Mouse (Mus musculus): Measurements from ENCODE around the gene Gtf3c5.

Gene Gtf3c5

GRCm38 (mm10) chr2:28583651-28584050 lies at the start of gene Gtf3c5:
Gtf3c5 (minus strand) TSS chr2:28583751.
- no peak for DNase-seq

- DNase-seq: no peak
Measured at GRCm38 (mm10) chr2:28633136-28633535, 49.6 kb upstream of the Gtf3c5 start.

- no peak for DNase-seq
Measured at GRCm38 (mm10) chr2:28632626-28633025, 49.1 kb upstream of the Gtf3c5 start.

- no peak for DNase-seq
Measured at GRCm38 (mm10) chr2:28629911-28630381, 46.4 kb upstream of the Gtf3c5 start.

GRCm38 (mm10) chr2:28628053-28628452 lies 44.5 kb upstream of the Gtf3c5 start:
- no peak for DNase-seq

- DNase-seq: no peak
Measured at GRCm38 (mm10) chr2:28626038-28626437, 42.5 kb upstream of the Gtf3c5 start.

- DNase-seq: no peak
Measured at GRCm38 (mm10) chr2:28624870-28625269, 41.3 kb upstream of the Gtf3c5 start.

GRCm38 (mm10) chr2:28622521-28623124 lies 39.1 kb upstream of the Gtf3c5 start:
- DNase-seq: no peak

- no peak for DNase-seq
Measured at GRCm38 (mm10) chr2:28621664-28622171, 38.2 kb upstream of the Gtf3c5 start, which contains the start of gene Gfi1b. Gfi1b (minus strand) TSS chr2:28621982.

- DNase-seq: no peak
Measured at GRCm38 (mm10) chr2:28621111-28621510, 37.6 kb upstream of the Gtf3c5 start.

GRCm38 (mm10) chr2:28620522-28620921 lies 37.0 kb upstream of the Gtf3c5 start:
- no peak for DNase-seq

- no peak for DNase-seq
Measured at GRCm38 (mm10) chr2:28619369-28619768, 35.8 kb upstream of the Gtf3c5 start.

GRCm38 (mm10) chr2:28618777-28619336 lies 35.3 kb upstream of the Gtf3c5 start:
- DNase-seq: no peak

GRCm38 (mm10) chr2:28617498-28618486 lies 34.2 kb upstream of the Gtf3c5 start:
- no peak for DNase-seq

- DNase-seq: no peak
Measured at GRCm38 (mm10) chr2:28616874-28617273, 33.3 kb upstream of the Gtf3c5 start.

GRCm38 (mm10) chr2:28616358-28616757 lies 32.8 kb upstream of the Gtf3c5 start:
- no peak for DNase-seq

GRCm38 (mm10) chr2:28613599-28613998 lies 30.0 kb upstream of the Gtf3c5 start:
- DNase-seq: no peak

- no peak for DNase-seq
Measured at GRCm38 (mm10) chr2:28612436-28613063, 29.0 kb upstream of the Gtf3c5 start.

GRCm38 (mm10) chr2:28611407-28611787 lies 27.8 kb upstream of the Gtf3c5 start:
- DNase-seq: no peak

GRCm38 (mm10) chr2:28610716-28611406 lies 27.3 kb upstream of the Gtf3c5 start:
- DNase-seq: no peak

GRCm38 (mm10) chr2:28609851-28610250 lies 26.3 kb upstream of the Gtf3c5 start:
- DNase-seq: no peak

Data from right cerebral cortex, postnatal 25 days (tissue).